Mouse (Mus musculus): ENCODE data around the gene Rassf5.

Gene Rassf5

GRCm38 (mm10) chr1:131188655-131189054 lies 56.4 kb downstream of the Rassf5 start:
- in situ Hi-C loops (cut with MboI; ENCODE audit: low pct_unique_long_range_greater_than_20kb in 1 of 2, low sequenced_read_pairs in 2 of 2, unreplicated experiment in 1 of 2): no loop called here

- in situ Hi-C loops (cut with MboI; ENCODE audit: low pct_unique_long_range_greater_than_20kb in 1 of 2, low sequenced_read_pairs in 2 of 2, unreplicated experiment in 1 of 2): no loop called here
Observed at GRCm38 (mm10) chr1:131187856-131188255, 57.2 kb downstream of the Rassf5 start.

- in situ Hi-C loops (cut with MboI; ENCODE audit: low pct_unique_long_range_greater_than_20kb in 1 of 2, low sequenced_read_pairs in 2 of 2, unreplicated experiment in 1 of 2): no loop called here
Observed at GRCm38 (mm10) chr1:131186995-131187394, 58.1 kb downstream of the Rassf5 start.

GRCm38 (mm10) chr1:131185821-131186506 lies 59.1 kb downstream of the Rassf5 start:
- in situ Hi-C loops (cut with MboI; ENCODE audit: low pct_unique_long_range_greater_than_20kb in 1 of 2, low sequenced_read_pairs in 2 of 2, unreplicated experiment in 1 of 2): no loop called here

- in situ Hi-C loops (cut with MboI; ENCODE audit: low pct_unique_long_range_greater_than_20kb in 1 of 2, low sequenced_read_pairs in 2 of 2, unreplicated experiment in 1 of 2): loop anchor here (5.0 kb wide), 1 partner anchor 77 kb away; no protein-coding TSS in a partner anchor
Observed at GRCm38 (mm10) chr1:131184956-131185660, 60.0 kb downstream of the Rassf5 start.

- in situ Hi-C loops (cut with MboI; ENCODE audit: low pct_unique_long_range_greater_than_20kb in 1 of 2, low sequenced_read_pairs in 2 of 2, unreplicated experiment in 1 of 2): loop anchor here (5.0 kb wide), 1 partner anchor 78 kb away; no protein-coding TSS in a partner anchor
Observed at GRCm38 (mm10) chr1:131184253-131184955, 60.7 kb downstream of the Rassf5 start.

GRCm38 (mm10) chr1:131183201-131183600 lies 61.9 kb downstream of the Rassf5 start:
- in situ Hi-C loops (cut with MboI; ENCODE audit: low pct_unique_long_range_greater_than_20kb in 1 of 2, low sequenced_read_pairs in 2 of 2, unreplicated experiment in 1 of 2): loop anchor here (5.0 kb wide), 1 partner anchor 79 kb away; no protein-coding TSS in a partner anchor

GRCm38 (mm10) chr1:131181642-131182527 lies 63.2 kb downstream of the Rassf5 start:
- in situ Hi-C loops (cut with MboI; ENCODE audit: low pct_unique_long_range_greater_than_20kb in 1 of 2, low sequenced_read_pairs in 2 of 2, unreplicated experiment in 1 of 2): loop anchor here (5.0 kb wide), 1 partner anchor 80 kb away; no protein-coding TSS in a partner anchor

GRCm38 (mm10) chr1:131180386-131180785 lies 64.7 kb downstream of the Rassf5 start:
- in situ Hi-C loops (cut with MboI; ENCODE audit: low pct_unique_long_range_greater_than_20kb in 1 of 2, low sequenced_read_pairs in 2 of 2, unreplicated experiment in 1 of 2): loop anchor here (5.0 kb wide), 1 partner anchor 82 kb away; no protein-coding TSS in a partner anchor

- in situ Hi-C loops (cut with MboI; ENCODE audit: low pct_unique_long_range_greater_than_20kb in 1 of 2, low sequenced_read_pairs in 2 of 2, unreplicated experiment in 1 of 2): no loop called here
Observed at GRCm38 (mm10) chr1:131178083-131178482, 67.0 kb downstream of the Rassf5 start.

GRCm38 (mm10) chr1:131177249-131177648 lies 67.8 kb downstream of the Rassf5 start:
- in situ Hi-C loops (cut with MboI; ENCODE audit: low pct_unique_long_range_greater_than_20kb in 1 of 2, low sequenced_read_pairs in 2 of 2, unreplicated experiment in 1 of 2): no loop called here

- in situ Hi-C loops (cut with MboI; ENCODE audit: low pct_unique_long_range_greater_than_20kb in 1 of 2, low sequenced_read_pairs in 2 of 2, unreplicated experiment in 1 of 2): no loop called here
Observed at GRCm38 (mm10) chr1:131175819-131176218, 69.2 kb downstream of the Rassf5 start.

- in situ Hi-C loops (cut with MboI; ENCODE audit: low pct_unique_long_range_greater_than_20kb in 1 of 2, low sequenced_read_pairs in 2 of 2, unreplicated experiment in 1 of 2): no loop called here
Observed at GRCm38 (mm10) chr1:131175189-131175588, 69.9 kb downstream of the Rassf5 start.

GRCm38 (mm10) chr1:131174299-131174861 lies 70.7 kb downstream of the Rassf5 start:
- in situ Hi-C loops (cut with MboI; ENCODE audit: low pct_unique_long_range_greater_than_20kb in 1 of 2, low sequenced_read_pairs in 2 of 2, unreplicated experiment in 1 of 2): no loop called here

- in situ Hi-C loops (cut with MboI; ENCODE audit: low pct_unique_long_range_greater_than_20kb in 1 of 2, low sequenced_read_pairs in 2 of 2, unreplicated experiment in 1 of 2): no loop called here
Observed at GRCm38 (mm10) chr1:131173809-131174208, 71.2 kb downstream of the Rassf5 start.

GRCm38 (mm10) chr1:131173001-131173400 lies 72.1 kb downstream of the Rassf5 start:
- in situ Hi-C loops (cut with MboI; ENCODE audit: low pct_unique_long_range_greater_than_20kb in 1 of 2, low sequenced_read_pairs in 2 of 2, unreplicated experiment in 1 of 2): no loop called here

- in situ Hi-C loops (cut with MboI; ENCODE audit: low pct_unique_long_range_greater_than_20kb in 1 of 2, low sequenced_read_pairs in 2 of 2, unreplicated experiment in 1 of 2): no loop called here
Observed at GRCm38 (mm10) chr1:131167612-131168011, 77.4 kb downstream of the Rassf5 start.

GRCm38 (mm10) chr1:131164427-131164826 lies 80.6 kb downstream of the Rassf5 start:
- in situ Hi-C loops (cut with MboI; ENCODE audit: low pct_unique_long_range_greater_than_20kb in 1 of 2, low sequenced_read_pairs in 2 of 2, unreplicated experiment in 1 of 2): no loop called here

Measured in mouse embryonic stem cell (cell line).